Mouse (Mus musculus) gastrocnemius, adult 2 months (tissue): Measurements from ENCODE around the gene Cenpu. TPM values are rescaled to one million over a fixed set of nuclear protein-coding genes. Genes with fewer than 3 reads are reported as not detected.

Experiments
- DNase-seq: peaks from one replicate; pipeline ENCODE4 v3.0.0; 2022
- H3K27ac ChIP-seq: fragments of 200-600 bp; 2 replicates; pipeline ENCODE4 v1.8.1; 2022; ENCODE audit warnings: mild to moderate bottlenecking
- H3K4me3 ChIP-seq: fragments of 200-600 bp; 2 replicates; pipeline ENCODE4 v1.8.1; 2022; ENCODE audit warnings: mild to moderate bottlenecking, moderate library complexity
- CTCF ChIP-seq: fragments of 200-600 bp; IDR thresholded peaks from 2 replicates; pipeline ENCODE4 v1.8.1; 2022; ENCODE audit warnings: antibody characterized with exemption, mild to moderate bottlenecking, moderate library complexity
- intact Hi-C: fragments of 180-260 bp; cut with DNase I; formaldehyde crosslinking; loops from one replicate; pipeline ENCODE4 v1.15.1; 2025
- long read RNA-seq, 2 experiments: library from polyadenylated mRNA; stranded (forward); transcript quantifications; one replicate each; pipeline ENCODE4 v2.0.0; 2021
- total RNA-seq, 2 experiments: library from RNA; stranded (reverse); gene quantifications; 2 replicates each; pipeline ENCODE4 v1.2.3; 2021

Cenpu gene
- total RNA-seq: under 1 TPM in 1 of 2 experiments, not detected in 1; 0.31 TPM
- long read RNA-seq, experiment 1, partial matches to known transcripts: 0 of 1 reads
- long read RNA-seq, experiment 1, other reads (novel, unspliced or antisense): 0 of 1 reads
- long read RNA-seq, experiment 2: 0 reads

DNA sequence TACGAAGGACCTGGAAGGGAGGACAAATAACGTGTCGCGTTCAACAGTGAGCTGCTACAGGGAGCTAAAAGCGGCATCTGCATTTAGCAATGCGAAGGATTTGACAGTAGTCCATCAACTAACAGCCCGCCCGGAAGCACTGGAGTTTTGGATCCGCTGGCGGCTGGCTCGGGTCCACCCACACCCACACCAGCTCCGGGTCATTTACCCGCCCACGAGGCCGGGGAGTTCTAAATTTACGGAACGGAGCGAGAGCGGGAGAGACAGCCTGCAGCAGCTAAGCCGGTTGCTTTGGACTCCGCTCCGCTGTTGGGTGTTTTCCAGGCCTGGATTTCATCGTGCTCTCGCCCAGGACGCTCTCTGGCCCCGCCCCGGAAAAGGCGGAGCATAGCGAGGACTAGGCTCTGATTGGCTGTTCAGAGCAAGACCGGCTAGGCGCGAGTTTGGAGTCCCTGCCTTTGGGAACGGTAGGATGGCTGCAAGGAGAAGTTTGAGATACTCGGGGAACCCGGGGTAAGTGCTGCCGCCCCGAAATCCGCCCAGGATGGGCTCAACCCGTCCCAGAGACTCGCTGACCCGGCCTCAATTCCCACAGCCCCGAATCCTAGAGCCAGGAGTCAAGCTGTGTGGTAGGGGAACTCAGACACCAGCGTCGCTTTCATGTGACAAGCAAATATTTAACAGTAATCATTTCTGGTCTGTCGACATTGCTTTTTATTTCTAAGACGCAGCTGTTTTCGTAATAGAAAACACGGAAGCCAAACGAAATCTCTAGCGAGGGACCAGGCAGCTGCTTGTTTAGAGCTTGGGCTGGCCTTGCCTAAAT lies at the start of gene Cenpu:
Cenpu (plus strand) TSS at position 414 of the 826 bp plus-strand sequence.
- peak; percentile 100 for DNase-seq
- intact Hi-C loops: loop anchor here (5.0 kb wide), 2 partner anchors 65 to 400 kb away; partner anchors contain the start of genes Casp3 and Primpol
- Histone ChIP-seq H3K4me3 (peak within 1 kb of the TSS; percentile 80), H3K27ac (peak within 1 kb of the TSS; percentile 90)
- TF ChIP-seq CTCF: 0 out of 2 replicates have a peak, but pooled peaks have one; percentile 2

DNA sequence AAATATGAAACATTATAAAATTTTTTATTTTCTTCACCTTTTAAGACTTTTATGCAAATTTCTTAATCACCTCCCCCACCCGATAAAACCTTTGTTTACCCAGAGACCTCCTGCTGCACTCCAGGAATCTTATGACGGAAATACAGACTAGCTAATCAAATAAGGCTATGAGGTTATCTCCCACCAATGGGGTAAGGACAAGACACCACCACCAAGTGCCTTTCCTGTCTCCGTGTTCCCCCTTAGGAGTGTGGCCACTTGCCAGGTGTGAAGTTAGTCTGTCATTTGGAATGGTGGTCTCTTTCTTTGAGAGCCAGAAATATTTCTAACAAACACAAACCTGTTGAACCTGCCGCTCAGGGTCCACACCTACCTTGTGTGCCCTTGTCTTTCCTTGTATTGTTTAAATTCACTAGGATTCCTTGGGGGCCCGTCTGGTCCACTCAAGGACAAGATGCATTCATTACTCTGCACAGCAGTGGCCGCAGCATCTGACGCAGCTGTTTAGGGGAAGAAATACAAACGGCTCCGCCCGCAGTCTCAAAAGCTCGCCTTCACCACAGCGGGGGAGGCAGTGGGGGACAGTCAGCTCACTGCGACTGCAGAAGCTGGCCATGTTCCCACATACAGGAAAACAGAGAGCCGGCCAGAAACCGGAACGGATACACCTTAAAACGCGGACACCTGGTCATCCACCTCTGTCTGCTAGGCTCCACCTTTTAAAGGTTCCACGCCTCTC lies 49.3 kb upstream of the Cenpu start:
- intact Hi-C loops: no loop called here
- Histone ChIP-seq H3K27ac (peak overlapping the region; percentile 28; the same call in 1 of the 2 replicates), H3K4me3 (peak overlapping the region; percentile 41)
- no peak for TF ChIP-seq CTCF
- DNase-seq: no peak

DNA sequence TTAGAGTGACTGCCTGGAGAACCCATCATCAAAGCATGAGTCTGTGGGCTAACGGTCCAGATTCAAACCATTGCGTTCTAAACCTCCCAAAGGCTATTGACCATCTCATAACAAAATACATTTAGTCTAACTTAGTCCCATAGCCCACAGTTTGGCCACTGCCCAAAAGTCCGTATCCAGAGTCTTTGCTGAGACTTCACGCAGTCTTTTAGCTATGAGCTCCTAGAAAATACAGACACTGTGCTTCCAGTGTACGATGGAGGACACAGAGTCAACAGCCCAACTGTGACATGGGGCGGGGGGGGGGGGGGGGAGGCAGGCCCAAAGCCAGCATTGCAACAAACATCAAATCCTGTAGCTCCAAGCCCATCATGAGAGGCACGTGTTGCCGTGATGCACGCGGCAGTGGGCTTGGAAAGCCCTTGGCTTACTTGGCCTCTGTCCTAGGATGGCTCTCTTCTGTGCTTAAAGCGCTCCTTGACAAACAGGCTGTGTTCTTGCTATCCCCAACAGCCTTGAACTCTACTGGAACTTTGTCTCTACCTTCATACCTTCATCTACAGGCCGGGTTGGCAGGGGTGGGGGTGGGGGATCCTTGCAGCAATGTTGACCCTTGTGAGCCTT lies 48.6 kb upstream of the Cenpu start:
- intact Hi-C loops: no loop called here
- peak overlapping the region; percentile 28; the same call in 1 of the 2 replicates for H3K27ac ChIP-seq
- no peak for TF ChIP-seq CTCF
- H3K4me3 ChIP-seq: peak overlapping the region; percentile 41
- no peak for DNase-seq

DNA sequence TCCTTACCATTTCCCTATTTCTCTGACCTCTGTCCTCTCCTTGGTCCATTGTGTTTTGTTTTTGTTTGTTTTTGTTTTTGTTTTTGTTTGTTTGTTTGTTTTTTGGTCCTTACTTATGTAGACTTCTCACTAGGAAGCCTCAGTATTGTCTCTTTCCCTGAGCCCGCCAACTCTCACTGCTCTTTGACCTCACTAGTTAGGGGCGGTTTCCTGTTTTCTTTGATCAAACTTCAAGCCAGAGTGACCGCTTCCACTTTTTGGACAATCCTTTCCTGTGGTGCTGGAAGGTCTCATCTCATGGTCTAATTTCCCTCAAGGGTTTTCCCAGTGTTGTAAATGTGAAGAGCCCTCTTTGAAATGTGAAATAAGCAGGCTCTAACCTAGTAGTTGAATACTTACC lies 47.6 kb upstream of the Cenpu start:
- intact Hi-C loops: no loop called here
- H3K27ac ChIP-seq: no peak overlapping the region
- DNase-seq: no peak
- TF ChIP-seq CTCF: no peak
- H3K4me3 ChIP-seq: no peak overlapping the region

DNA sequence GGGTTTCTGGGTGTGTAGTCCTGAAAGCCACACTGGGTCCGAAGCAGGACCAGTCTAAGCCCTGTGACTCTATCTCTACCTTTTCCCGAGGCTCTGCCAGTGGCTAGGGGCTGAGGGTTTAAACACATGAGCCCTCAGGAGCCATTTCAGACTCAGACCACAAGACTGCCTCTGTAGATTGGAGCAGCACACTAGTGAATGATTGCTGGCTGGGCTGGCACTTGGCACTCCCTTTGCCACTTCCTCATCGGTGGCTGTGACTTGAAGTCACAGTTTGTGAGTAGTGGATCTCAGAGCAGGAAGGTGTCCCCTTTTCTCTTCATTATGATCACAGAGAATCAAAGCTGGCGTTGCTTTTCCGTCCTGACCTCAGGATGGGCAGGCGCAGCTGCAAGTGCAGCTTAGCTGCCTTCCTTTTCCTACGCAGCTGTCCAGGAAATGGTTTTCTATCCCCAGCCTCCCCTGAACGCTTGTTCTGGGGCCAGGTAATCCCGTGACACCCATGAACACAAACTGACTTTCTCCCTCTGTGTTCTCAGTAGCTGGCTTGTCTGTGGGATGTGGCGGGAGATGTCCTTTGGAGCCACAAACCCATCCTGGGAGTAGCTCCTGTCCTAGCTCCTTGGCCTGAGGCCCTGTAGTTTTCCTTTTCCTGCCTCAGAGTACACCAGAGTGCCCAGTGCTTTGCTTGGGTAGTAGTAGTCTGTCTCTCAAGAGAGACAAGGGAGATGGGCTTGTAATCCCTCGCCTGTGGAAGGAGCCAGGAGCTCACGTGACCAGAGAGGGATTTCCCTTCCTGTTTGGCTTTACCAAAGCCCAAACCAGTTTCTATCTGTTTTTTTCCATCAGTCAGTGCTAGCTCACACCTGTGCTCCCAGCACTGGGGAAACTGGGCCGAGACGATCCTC lies 43.1 kb upstream of the Cenpu start:
- intact Hi-C loops: no loop called here
- peak; percentile 47 for DNase-seq
- TF ChIP-seq CTCF: no peak
- H3K27ac ChIP-seq: peak overlapping the region; percentile 63
- H3K4me3 ChIP-seq: peak overlapping the region; percentile 26; the same call in 1 of the 2 replicates

DNA sequence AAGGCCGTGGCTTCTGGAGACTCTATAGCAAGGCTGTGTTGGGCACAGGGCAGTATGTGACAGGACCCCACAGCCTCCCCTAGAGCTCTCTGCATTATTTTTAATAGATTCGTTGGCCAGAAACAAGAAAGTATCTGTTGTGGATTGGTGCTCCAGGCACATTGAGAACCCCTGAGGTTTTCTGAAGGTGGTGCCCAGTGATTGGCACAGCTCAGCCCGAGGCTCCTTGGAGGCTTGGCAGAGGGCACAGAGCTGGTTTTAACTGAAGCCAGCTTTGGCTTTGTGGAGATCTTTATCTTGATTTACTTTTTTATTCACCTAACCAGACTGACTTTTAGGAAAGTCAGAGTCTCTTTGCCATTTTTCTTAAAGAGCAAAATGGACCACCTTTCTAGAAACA lies 42.4 kb upstream of the Cenpu start:
- DNase-seq: no peak
- no peak for TF ChIP-seq CTCF
- Histone ChIP-seq H3K27ac (peak overlapping the region; percentile 63), H3K4me3 (no peak overlapping the region)
- intact Hi-C loops: no loop called here

DNA sequence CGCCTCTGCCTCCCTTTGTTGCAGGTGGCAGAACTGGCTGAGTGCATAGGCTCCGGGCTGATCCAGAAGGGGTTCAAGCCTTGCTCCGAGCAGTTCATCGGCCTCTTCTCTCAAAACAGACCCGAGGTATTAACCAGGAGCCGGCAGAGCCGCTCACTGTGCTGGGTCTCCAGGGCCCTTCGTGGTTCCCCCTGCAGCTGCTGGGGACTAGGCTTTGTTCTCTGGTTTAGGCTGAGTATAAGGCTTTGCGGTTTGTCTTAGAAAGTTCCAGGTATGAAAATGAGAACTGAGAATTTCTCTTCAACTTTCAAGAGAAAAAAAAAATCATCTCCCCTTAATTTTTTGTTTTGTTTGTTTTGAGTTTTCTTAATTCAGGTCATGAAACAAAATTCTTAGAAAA lies 40.5 kb upstream of the Cenpu start:
- Histone ChIP-seq H3K4me3 (no peak overlapping the region), H3K27ac (no peak overlapping the region)
- intact Hi-C loops: loop anchor here (5.0 kb wide), 1 partner anchor 39 kb away; the partner anchor contains the start of gene Acsl1
- TF ChIP-seq CTCF: no peak
- DNase-seq: no peak

DNA sequence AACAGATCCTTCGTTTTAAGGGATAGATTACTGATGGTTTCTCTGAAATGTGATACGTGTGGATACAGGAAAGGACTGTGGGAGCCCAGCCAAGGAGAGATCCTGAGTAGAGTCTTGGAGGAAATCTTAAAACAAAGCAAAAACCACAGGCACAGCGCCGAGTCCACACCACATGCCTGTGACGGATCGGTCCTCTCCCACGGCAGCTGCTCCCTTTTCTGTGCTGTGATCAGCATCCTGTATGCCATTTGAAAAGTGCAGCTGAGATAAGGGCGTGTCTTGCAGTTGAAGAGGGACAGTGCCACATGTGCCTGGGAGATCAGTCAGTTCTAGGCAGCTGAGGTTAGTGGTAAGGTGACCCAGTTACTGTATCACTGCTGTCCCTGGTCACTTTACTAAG lies 39.3 kb upstream of the Cenpu start:
- DNase-seq: peak; percentile 56
- H3K4me3 ChIP-seq: no peak overlapping the region
- peak overlapping the region; percentile 50; the same call in 1 of the 2 replicates for H3K27ac ChIP-seq
- TF ChIP-seq CTCF: no peak
- intact Hi-C loops: loop anchor here (5.0 kb wide), 1 partner anchor 40 kb away; the partner anchor contains the start of gene Acsl1

DNA sequence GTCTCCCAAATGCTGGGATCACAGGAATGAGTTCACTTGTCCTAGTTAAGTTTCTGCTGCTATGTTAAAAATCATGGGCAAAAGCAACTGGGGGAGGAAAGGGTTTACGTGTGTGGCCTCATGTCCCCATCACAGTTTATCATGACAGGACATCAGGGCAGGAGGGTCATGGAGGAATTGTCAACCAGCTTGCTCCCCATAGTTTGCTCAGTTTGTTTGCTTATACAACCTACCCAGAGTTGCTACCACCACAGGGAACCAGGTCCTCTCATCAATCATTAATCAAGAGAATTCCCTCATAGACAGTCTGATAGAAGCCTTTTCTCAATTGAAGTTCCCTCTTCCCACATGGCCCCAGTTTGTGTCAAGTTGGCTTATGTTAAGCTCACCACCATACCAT lies 37.8 kb upstream of the Cenpu start:
- TF ChIP-seq CTCF: no peak
- intact Hi-C loops: loop anchor here (5.0 kb wide), 1 partner anchor 42 kb away; the partner anchor contains the start of gene Acsl1
- no peak overlapping the region for H3K27ac ChIP-seq
- H3K4me3 ChIP-seq: no peak overlapping the region
- DNase-seq: no peak

DNA sequence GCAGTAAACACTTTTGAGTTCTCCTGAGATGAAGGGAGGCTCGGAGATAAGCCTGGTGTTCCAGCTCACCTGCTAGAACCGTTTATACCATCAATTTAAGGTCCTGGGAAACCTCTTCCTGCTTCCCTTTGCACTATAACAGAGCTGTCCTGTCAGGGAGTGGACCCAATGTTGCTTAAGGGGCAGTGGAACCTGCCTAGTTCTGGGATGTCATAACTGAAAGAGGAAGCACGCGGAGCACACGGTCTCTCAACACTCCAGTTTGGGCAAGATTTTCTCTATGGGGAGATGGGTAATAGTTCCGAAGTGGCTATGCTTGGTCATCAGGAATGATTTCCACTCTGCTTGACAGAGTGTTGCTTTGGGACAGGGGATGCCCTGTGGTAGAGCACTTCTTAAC lies 31.2 kb upstream of the Cenpu start:
- Histone ChIP-seq H3K27ac (no peak overlapping the region), H3K4me3 (no peak overlapping the region)
- TF ChIP-seq CTCF: no peak
- intact Hi-C loops: no loop called here
- no peak for DNase-seq

DNA sequence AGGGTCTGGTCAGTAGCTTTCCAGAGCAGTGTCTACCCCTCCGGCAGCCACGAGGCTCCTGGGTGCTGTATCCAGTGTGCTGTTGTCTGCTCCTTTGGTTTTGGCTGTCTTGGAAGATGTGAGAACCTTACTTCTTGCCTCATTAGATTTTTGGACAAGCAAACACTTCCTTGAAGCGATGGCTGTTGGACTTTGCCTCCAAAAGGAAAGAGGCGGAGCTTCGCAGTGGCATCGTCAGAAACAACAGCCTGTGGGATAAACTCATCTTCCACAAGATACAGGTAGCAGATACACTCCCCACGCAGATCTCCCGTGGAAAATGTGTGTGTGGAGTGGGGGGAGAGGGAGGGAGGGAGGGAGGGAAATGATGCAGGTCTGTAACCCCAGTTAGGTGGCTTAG lies 25.7 kb upstream of the Cenpu start:
- Histone ChIP-seq H3K27ac (no peak overlapping the region), H3K4me3 (no peak overlapping the region)
- DNase-seq: no peak
- intact Hi-C loops: no loop called here
- TF ChIP-seq CTCF: no peak
